Mouse (Mus musculus) retina, postnatal 7 days (tissue): ENCODE results near the gene Tmem259.

Experiments used
- DNase-seq: peaks from one replicate; pipeline ENCODE4 v3.0.0-alpha.2; 2012; ENCODE audit warnings: low read depth, low spot score

Tmem259 gene

DNA sequence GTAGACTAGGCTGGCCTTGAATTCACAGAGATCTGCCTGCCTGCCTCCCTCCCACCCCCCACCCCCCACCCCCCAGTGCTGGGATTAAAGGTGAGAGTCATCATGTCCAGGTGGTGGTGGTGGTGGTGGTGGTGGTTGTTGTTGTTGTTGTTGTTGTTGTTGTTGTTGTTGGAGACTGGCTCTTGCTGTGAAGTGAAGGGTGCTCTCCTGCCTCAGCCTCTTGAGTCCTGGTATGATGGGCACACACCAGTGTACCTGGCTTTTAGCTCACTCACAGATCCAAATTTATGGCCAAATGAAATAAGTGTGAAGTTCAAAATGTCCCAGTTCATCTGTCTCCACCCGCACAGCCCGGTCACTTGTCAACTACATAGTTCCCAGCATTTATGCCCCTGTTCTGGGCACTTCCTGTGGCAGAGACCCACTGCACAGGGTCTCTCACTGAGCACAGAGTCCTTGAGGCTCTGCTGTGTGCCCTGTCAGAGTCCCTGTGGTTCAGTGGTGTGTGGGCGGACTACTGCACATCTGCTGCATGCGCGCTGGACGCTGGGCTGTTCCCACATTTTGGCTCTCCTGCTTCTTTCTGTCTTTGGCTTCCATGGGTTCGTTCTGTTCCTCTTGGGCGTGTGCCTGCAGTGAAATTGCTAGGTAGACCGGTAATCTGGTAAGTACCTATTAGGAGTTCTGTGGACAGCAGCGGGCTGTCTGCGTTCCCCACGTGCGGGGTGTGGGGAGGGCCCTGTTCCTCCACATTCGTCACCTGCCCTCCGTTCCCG, 49.1 kb downstream of the Tmem259 start:
- no peak for DNase-seq

GRCm38 (mm10) chr10:79934272-79934721, 49.8 kb downstream of the Tmem259 start:
- DNase-seq: no peak

- DNase-seq: no peak
Observed at GRCm38 (mm10) chr10:79933861-79934260, 50.3 kb downstream of the Tmem259 start.

GRCm38 (mm10) chr10:79933145-79933679, 50.9 kb downstream of the Tmem259 start:
- DNase-seq: no peak

DNA sequence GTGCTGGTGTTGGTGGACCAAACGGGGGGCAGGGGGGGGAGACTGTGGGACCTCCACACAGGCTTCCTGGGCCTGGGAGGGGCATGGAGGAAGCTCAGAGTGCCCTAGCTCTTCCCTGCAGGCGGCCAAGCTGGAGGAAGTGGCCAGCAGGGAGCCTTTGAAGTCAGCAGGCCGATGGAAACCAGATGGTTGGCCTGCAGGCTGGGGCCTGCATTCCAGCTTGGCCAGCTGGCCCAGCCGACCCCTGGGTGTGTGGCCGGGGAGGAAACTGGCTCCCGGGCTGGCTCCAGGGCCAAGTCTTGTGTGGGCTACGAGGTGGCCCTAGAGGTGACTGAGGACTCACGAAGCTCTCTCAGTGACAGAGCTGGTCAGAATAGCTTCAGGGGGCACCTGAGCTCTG, 51.4 kb downstream of the Tmem259 start:
- no peak for DNase-seq

- DNase-seq: no peak
Observed at GRCm38 (mm10) chr10:79931797-79932196, 52.3 kb downstream of the Tmem259 start.

GRCm38 (mm10) chr10:79930826-79931186, 53.3 kb downstream of the Tmem259 start:
- no peak for DNase-seq

DNA sequence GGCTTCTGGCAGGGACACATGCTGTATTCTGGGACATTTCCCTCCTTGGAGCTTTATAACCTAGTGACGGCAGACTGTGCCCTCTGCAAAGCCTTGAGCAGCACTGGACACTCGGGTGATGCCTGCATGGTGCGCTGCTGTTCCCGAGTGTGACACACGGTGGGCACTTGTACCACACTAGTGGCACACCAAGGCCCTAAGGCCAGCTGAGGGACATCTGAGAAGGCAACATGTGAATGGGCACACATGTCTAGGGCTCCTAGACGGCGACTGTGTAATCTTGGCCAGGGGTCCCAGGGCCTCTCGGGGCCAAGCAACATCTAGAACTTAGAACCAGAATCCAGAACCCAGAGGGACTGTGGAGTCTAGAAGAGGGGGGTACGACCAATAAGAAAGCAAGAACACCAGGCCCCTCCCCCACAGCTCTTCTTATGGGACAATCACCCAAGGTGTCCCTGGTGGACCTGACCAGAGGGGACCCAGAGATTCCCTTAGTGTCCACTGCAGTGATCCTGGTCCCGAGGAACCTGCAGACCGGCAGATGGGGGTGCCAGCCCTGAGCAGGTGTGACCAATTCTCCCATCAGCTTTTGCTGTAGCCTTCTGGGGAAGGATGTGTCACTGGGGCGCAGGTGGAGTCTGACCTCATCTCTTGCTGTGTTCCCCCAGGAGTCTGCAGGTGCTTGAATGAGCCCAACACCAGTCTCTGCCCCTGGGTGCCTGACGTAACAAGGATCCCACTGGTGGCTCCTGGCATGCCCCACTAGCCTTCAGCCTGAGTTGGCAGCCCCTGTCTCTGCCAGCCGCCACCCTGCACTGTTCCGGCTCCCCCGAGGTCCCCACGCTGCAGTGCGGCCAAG, 53.9 kb downstream of the Tmem259 start:
- DNase-seq: no peak

GRCm38 (mm10) chr10:79928907-79929701, 55.0 kb downstream of the Tmem259 start:
- DNase-seq: no peak

- DNase-seq: no peak
Observed at GRCm38 (mm10) chr10:79928030-79928694, 56.0 kb downstream of the Tmem259 start.

DNA sequence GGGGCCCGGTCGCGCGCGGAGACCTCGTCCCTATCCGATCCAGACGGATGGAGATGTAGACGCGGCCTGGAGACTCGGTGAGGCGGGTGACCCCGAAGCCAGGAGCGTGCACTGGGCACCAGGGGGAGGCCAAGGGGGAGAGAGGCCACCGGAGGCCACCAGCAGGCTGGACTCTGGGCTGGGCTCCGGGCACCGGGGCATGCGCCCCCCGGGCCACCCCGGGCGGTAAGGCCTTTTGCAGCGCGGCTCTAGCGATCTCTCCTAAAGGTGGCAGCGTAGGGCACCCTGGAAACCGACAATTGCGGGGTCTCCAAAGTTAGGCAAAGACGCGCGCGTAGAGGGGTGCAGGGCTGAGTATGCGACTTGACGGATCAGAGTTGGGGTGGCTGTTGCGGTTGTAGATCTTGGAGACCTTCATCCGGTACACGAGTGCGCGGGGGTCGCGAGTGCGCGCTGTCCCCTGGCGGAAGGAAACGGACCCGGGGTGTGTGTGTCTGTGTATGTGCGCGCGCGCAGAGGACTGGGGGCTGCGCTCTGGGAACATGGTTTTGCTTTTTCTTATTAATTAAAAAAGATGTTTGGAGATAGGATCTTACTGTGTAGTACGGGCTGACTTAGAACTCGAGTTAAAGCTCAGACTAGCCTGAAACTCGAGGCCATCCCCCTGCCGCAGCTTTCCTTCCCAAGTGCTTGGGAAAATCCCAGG, 56.7 kb downstream of the Tmem259 start:
- no peak for DNase-seq

- peak; percentile 80 for DNase-seq
Observed at GRCm38 (mm10) chr10:79926491-79927323, 57.4 kb downstream of the Tmem259 start, which contains the start of gene Arid3a. Gene Arid3a, plus strand, starts transcription at chr10:79927043.

- no peak for DNase-seq
Observed at GRCm38 (mm10) chr10:79925785-79926490, 58.2 kb downstream of the Tmem259 start.

DNA sequence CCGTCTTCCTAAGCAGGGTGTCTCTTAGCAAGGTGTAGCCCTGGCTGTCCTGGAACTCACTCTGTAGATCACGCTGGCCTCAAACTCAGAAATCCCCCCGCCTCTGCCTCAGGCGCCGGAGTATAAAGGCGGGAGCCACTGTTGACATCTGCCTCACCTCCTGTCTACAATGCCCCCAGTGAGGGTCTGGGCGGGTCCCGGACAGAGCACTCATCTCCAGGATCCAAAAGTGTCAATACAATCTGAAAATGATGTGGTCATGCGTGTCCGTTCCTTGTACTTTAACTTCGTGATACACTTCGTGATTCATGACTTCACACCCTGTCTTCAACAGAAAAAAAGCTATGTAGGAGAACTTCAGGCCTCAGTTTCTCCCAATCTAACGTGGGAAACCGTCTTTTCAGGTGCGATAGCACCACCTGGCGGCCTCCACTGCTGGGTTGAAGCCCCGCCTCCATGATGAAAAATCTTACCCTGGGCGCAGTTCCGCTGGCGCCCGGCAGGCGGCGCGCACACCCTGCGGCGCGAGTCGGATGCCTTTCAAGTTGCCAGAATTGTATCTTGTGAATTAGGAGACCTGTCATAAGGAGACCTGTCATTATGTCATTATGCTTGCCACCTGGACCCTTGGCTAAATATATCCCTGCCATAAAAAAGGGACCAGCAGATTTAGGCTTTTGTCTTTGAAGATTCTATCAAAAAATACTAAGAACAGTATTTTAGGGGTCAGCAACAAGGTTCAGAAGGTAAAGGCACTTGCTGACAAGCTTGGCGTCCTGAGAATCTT, 58.9 kb downstream of the Tmem259 start:
- peak; percentile 79 for DNase-seq
